Mouse (Mus musculus) gastrocnemius, postnatal 36 days (tissue): ENCODE data around the gene Tomm22. TPM values are rescaled to one million over a fixed set of nuclear protein-coding genes. Genes with fewer than 3 reads are reported as not detected.
A peak's percentile ranks its signal among the peaks of the same experiment; 100 is the strongest.

Experiments
- DNase-seq, 2 experiments: peaks; one replicate each; pipeline ENCODE4 v3.0.0; 2022
- intact Hi-C: fragments of 180-260 bp; cut with DNase I; formaldehyde crosslinking; loops from one replicate; pipeline ENCODE4 v1.15.1; 2025
- total RNA-seq, 2 experiments: library from RNA; stranded (reverse); gene quantifications; 2 replicates each; pipeline ENCODE4 v1.2.3; 2021

Tomm22 gene
- total RNA-seq, 2 experiments from 2014 or later = 56.5 to 60.2 TPM

DNA sequence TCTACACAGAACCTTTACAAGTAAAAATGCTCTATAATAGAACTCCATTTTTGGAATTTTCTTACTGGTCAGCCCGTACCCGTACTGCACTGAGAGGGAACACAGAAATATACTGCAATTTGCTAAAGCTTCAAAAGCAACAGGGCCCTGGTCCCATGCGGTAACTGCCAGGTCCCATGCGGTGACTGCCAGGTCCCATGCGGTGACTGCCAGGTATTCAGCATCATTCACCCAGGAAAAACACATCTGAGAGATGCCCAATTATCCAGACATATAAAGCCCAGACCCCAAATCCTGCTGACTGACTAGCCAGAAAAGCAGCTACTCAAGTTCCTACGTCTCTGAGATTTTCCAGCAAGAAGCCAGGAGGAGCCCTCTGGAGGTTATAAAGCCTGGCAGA is 14.0 kb downstream of the Tomm22 start:
- intact Hi-C loops = no loop called here
- no peak for DNase-seq

DNA sequence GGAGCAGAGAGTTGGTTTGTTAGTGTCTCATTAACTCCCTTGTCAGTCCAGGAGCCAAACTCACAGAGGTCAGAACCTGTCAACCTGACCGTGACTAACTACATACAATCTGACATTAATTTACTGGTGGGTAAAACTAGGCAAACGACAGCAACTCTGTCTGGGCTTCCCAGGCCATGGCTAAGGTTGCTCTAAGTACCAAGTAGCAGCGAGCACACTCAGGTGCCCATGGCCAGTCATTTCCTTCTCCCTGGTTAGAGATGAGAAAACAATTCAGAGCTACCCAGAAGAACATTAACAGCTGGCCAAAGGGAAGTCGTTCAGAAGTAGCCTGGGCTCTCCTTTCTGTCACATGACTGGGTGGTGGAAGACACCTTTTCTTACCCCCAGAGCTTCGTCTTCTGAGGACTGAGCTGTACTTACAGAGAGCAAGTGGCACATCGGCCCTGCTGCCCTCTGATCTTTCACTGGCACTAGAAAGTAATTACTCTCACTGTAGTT is 14.5 kb downstream of the Tomm22 start:
- intact Hi-C loops = no loop called here
- no peak for DNase-seq

DNA sequence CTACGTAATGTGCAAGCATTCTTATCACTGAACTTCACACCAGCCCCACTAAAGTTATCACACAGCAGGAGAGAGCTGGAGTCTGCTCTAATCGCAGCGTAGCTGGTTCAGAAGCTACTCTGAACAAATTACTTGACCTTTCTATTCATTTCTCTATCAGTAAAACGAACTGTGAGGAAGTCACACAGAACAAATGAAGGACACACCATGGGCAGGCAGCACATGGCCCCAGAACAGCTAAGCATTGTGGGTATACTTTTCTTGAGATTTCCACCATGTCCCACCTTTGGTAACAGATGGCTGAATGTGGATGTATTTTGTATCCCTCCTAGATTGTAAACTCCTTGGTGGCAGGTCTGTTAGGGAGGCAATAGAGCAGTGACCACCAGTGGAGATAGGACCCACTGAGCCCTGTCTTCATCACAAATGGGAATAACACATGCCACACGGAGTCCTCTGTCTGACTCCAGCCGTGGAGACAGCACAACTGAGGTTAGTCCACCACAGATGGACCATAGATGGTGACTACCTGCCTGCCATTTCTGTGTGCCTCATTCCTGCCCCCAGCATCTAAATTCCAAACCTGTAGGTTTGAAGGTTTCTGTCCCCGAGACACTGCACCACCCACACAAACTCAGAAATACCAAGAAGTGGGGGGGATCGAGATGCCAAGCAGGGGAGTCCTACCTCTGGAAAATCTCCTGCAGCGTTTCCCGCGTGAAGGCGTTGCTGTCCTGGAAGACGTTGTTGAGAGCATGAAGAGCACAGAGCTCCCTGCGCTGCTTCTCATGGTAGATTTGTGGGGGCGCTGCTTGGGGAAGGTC is 15.6 kb downstream of the Tomm22 start:
- intact Hi-C loops = no loop called here
- no peak for DNase-seq

DNA sequence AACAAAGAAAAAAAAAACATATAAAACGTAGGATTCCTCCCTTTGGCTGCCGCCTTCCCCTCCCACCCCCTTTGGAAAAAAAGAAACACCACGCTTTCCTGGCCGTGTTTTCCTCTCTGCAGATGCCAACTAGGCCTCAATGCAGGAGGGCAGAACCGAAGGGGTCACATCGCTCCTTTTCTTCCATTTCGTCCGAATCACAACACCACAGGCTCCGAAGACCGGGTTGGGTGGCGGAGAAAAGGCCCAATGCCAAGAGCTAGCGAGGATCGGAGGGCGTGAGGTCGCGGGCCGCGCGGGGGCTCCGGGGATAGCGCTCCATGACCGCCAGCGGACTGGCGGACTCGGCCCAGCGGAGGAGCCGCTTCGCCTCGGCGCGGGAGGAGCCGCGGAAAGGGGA is 16.5 kb downstream of the Tomm22 start:
- intact Hi-C loops = no loop called here
- DNase-seq = peak in 1 of 2 experiments; percentile 14

DNA sequence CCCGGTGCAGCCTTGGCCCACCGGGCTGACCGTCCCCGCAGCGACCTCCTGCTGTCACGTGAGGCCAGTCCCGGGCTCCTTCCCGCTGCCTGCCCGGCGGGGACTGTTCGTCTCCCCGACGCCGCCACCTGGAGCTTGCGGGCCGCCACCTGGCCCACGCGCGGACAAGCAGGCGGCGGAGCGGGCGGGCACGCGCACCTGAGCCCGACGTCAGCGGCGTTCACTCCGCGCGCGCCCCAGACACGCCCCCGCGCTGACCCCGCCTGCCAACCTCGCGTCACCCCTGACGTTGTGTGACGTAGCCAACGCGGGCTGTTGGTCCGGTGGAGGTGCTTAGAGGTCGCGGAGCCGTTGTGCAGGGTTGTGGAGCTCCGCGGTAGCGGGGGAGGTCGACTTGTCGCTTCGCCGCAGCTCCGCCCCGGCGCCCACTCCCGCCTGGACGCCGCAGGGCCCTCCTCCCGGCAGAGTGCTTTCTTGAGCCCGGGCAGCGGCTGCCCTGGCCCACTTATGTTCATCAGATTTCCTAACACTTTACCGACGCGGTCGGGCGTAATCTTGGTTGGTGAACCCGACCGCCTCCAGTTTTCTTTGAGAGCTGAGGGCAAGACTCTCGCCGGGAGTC is 17.1 kb downstream of the Tomm22 start, which contains the start of gene Josd1:
Gene Josd1, minus strand, starts transcription at position 274 of the 622 bp plus-strand sequence.
- intact Hi-C loops = no loop called here
- peak; percentile 94 to 98 for DNase-seq

DNA sequence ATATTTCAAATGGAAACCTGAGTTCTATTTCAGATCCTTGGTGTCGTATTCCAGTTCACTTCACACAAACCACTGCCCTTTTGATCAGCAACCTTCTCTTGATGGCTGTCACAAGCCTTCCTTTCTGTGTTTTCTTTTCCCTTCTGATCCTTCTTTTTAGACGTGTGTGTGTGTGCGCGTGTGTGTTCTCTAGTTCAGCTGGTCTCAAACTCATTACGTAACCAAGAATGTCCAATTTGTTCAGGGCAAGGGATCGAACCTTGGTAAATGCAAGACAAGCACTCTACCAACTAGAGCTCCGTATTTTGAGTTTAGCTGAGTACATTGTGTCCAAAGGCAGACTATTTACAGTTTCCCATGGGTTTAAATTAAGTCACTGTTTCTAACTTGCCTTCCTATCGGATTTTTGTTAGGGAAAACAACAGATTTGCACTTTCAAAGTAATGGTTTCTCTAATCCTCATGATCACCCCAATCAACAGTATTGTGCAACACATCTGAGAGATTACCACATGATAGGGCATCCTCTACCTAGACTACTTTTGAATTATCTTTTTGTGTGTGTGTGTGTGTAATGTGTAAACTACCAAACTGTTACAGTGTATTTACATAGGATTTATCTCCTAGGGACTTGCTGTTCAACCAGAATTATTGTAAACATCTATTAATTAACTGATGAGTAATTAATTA is 17.8 kb downstream of the Tomm22 start:
- no peak for DNase-seq
- intact Hi-C loops = no loop called here

DNA sequence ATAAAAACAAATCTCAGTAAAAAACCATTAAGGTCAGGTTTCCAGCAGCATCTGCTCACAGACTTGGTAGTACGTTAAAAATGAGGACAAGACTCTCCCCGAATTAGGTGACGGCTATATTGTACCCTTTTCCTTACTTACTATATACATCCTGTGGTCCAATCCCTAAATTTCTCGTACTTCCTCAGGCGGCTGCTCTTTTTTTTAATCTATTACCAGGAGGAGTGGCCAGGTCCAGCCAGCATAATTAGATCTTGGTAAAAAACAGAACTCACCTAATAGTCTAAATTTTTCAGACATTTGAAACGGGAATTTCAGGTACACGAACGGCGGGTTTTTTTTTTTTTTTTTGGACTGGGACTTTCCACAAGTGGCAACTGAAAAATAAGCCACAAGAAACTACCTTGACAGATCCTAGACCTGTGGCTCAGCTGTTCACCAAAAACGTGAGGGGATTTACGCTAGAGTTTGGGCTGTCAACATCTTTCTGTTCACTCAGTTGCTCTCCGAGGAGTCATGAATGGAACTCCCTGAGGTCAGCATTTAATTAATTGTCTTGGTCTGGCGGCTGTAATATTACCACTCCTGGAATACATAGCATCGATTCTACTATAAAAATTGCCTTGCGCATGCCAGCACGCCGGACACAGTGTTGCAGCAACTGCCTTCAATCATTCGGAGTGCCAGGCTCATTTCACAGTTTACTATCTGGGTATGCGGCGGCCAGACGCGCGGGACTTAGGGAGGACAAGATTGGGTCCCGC is 19.2 kb downstream of the Tomm22 start:
- DNase-seq = no peak
- intact Hi-C loops = no loop called here

DNA sequence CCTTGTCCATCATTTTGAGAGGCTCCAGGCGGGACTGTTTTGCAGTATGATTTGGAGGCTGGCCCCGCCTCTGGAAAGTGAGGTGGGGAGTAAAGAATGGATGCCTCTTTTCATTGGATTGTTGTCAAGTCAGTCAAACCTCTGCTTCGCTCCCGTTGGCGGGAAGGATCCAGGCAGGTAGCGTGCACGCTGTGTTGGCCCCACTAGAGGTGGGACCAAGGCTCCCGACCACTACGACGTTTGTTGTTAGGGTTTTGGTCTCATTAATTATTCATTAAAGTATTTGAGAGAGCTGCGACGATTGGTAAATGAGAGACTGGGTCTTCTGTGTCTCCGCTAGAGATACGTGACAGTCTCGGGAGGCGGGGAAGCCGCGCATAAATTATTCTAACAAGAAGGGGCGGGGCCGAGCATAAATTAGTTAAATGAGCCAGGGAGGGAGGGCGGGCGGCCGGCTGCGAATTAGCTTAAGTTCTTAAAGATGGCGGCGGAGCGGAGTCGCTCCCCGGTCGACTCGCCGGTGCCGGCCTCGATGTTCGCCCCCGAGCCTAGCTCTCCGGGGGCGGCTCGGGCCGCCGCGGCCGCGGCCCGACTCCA is 19.9 kb downstream of the Tomm22 start, which contains the start of gene Gtpbp1:
Gene Gtpbp1, plus strand, starts transcription at position 420 of the 597 bp plus-strand sequence.
- intact Hi-C loops = no loop called here
- DNase-seq = peak; percentile 87 to 95

DNA sequence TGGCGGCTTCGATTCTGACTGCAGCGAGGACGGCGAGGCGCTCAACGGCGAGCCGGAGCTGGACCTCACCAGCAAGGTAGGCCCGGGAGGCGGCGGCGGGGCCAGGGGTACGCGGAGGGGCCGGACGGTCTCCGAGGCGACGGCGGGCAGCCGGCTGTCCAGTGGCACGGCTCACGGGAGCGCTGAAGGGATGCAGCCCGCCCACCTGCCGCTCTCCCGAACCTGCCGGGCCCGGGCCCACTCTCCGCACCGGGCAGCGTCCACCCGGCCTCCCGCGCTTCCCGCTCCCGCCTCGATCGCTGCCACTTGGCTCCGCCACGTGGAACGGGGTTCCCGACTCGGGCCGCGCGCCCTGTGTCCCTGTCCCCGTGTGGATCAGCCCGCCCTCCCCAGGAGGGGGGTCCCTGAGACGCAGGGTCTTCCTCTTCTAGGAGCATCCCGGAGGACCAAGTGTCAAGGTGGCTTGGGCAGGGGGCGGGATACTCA is 20.4 kb downstream of the Tomm22 start:
- intact Hi-C loops = no loop called here
- peak; percentile 20 to 54 for DNase-seq

DNA sequence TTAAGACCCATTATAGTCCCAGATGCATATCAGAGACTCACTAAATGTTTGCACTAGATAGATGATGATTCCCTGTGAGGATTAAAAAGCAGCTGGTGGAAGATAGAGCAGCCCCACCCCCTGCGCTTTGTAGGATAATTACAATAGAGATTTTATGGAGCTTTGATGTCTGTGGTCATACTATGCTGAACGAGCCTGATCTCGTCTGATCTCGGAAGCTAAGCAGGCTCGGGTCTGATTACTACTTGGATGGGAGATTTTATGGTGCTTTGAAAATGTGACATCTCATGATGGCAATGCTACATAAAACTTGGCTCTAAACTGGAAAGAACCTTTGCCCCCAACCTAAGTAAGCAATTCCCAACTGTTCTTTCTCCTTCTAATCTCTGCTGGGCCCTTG is 21.7 kb downstream of the Tomm22 start:
- intact Hi-C loops = no loop called here
- no peak for DNase-seq

DNA sequence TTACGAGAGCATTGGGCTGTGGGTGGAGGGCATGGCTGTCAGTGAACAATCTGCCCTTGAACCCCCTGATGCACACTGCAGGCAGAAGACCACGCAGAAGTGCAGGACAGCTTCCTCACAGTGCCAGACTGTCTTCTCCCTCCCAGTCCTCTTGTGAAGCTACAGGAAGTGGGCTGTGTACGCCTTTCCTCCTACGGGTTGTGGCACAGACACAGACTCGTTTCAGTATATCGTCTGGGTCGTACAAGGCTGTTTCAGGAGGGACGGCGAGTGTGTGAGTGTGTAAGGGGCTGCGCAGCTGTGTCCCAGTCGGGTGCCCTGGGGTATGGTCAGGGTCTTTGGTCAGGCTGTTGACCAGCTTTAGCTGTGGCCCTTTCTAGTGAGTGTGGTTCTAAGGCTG is 23.1 kb downstream of the Tomm22 start:
- intact Hi-C loops = no loop called here
- no peak for DNase-seq

DNA sequence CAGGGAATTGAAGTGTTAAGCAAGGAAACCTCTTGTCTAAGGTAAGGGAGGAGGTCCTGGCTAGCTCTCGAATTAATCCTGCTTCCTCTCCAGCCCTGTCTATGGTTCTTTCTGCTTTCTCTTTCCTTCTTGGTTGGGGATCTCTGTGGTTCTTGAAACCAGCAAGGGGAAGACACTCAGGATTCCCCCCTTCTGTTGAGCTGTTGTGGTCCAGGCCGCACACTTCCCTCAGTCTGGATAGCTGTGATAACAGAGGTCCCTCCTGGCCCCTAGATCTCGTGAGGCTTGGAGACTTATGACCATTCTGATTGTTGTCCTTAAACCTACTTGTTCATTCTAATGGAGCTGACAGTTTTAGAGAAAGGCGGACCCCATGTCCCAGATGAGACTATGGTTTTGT is 23.9 kb downstream of the Tomm22 start:
- no peak for DNase-seq
- intact Hi-C loops = no loop called here

DNA sequence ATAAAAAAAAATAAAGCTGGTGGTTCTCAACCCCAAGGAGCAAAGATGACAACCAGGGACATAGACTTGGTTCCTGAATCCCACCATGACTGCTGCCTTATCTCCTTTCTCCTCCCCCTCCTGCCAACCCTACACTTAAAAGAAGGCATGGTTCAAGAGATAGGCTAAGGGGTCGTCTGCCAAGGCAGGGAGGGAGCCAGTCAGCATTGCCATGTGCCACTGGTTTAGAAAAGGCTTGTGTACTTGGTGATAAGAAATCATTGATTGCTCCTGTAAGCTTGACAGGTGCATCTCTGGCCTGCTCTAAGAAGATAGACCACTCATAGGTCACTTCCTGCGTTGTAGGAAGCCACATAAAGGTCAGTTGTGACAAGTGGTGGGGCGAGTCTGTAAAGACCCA is 24.9 kb downstream of the Tomm22 start:
- DNase-seq = no peak
- intact Hi-C loops = no loop called here

DNA sequence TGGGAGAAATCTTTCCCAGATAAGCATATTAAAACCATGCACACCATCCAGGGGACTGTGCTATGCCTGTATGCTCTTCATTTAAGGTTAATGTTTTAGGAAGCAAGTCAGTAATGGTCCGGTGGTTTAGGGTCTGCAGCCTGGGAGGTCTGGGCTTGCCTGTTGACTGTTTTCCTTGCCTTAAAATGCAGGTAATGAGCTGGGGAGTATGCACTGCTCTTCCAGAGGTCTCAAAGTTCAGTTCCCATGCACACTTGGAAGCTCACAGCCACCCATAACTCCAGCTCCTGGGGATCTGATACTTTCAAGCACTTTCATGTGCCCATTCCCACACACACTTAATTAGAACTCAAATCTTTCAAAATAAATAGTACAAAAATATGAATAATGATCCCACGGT is 25.8 kb downstream of the Tomm22 start:
- intact Hi-C loops = no loop called here
- no peak for DNase-seq

DNA sequence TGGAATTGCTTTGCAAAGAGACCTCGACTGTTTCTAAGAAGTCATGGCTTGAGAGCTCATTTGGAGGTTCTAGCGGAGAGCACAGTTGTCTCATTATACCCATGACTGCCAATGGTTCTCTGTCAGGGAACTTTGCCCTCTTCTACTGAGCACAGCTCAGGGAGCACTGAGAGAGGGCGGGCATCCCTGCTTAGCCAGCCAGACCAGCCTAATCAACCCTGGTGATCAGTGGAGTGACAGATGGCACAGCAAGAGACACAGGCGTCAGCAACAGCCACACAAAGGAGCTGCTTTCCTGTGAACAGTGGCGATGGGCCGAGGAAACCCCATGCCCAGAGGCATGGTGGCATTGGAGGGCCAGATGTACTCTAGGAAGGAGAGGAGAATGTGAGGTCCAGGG is 26.4 kb downstream of the Tomm22 start:
- intact Hi-C loops = no loop called here
- DNase-seq = no peak

DNA sequence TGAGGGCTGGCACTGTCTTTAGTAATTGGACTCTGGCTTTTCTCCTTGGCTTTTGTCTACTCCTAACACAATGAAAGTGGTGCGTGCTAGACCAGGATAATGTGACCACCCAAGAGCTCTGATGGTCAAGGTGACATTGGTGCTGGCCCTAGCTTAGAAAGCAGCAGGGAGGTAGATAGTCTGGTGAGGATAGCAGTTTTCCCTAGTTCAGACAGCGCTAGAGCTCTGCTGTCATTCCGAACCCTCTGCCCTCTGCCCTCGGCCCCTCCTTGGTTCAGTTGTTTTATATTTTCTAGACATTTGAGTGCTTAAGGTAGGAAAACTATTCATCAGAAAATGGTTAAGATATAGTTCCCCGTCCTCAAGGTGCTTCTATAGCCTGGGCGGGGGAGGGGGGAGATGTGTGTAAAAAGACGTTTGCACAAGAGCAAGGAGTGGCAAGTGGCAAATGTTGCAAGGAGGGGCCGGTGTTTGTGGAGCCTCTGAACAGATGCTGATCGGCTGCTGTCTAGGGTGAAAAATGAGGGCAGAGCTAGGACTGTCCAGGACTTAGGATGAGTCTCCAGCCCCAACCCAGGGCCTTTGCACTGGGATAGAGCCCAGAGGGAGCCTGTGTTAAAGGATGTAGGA is 27.0 kb downstream of the Tomm22 start:
- intact Hi-C loops = no loop called here
- no peak for DNase-seq

DNA sequence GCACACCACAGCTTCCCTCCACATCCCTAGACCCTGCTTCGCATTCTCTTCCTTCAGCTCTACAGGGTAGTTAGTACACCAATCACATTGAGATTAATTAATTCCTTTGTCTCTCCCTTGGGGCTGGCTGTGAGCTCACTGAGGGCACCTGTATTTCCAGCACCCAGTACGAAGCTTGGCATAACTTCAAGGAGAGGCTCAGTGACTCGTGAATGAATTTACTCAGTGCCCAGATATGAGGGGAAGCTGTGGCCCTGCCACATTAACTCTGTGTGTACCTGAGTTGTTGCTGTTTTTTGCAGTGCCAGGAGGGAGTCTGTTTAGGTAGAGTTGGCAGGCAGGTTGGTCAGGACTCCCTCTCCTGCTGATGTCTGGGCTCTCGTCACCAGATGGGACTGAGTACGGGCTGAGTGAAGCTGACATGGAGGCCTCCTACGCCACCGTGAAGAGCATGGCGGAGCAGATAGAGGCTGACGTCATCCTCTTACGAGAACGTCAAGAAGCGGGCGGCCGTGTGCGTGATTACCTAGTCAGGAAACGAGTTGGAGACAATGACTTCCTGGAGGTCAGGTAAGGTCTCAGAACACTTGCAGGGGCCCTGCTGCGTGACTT is 36.0 kb downstream of the Tomm22 start:
- DNase-seq = no peak
- intact Hi-C loops = no loop called here

DNA sequence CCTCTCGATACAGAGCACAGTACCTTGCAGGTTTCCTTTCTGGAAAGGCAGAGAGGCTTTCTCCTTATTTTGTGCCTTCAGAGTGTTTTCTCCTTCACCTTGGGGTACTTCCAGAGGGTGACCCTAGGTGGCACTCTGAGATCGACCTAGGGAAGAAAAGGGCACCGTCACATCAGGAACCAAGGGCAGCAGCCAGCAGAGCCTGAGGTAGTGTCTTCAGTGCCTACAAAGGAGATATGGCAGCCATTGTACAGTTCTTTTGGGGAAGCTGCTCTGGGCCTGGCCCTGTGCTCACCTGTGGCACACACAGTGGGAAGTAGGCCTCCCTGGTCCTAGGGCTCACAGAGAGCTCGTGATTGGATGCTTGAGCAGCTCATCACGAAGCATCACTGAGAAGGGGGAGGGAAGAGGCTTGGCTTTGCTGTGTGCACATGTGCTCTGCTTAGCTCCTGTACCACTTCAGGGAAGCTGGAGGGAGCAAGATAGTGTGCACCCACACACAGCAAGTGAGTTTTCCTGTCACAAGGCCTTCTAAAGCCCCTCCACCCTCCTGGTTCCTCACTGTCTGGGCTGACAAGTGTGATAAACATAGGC is 37.7 kb downstream of the Tomm22 start:
- DNase-seq = no peak
- intact Hi-C loops = no loop called here

DNA sequence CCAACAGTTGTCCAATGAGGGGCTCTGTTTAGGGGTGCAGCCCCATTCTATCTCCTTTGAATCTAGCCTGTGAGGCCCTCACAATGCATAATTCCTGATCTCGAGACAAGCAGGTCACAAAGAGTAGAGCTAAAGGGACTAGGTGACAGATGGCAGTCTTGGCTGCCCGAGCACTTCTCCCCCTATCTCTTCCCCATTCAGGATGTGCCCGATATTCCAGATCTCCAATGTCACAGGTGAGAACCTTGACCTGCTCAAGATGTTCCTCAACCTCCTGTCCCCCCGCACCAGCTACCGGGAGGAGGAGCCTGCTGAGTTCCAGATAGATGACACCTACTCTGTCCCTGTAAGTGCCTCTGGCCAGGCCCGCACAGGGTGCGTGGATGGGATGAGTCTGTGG is 45.0 kb downstream of the Tomm22 start:
- intact Hi-C loops = no loop called here
- no peak for DNase-seq
